Mouse (Mus musculus) macrophage (primary cell): ENCODE data around the gene Top3b. TPM values are rescaled to one million over a fixed set of nuclear protein-coding genes. Genes with fewer than 3 reads are reported as not detected.

Experiments
- H3K27ac ChIP-seq: fragments of 350-480 bp; formaldehyde crosslinking; 2 replicates; pipeline ENCODE4 v1.9.0; 2021
- H3K36me3 ChIP-seq: fragments of 350-480 bp; formaldehyde crosslinking; 2 replicates; pipeline ENCODE4 v1.9.0; 2021; ENCODE audit errors: inconsistent target
- H3K4me3 ChIP-seq: fragments of 350-480 bp; formaldehyde crosslinking; 2 replicates; pipeline ENCODE4 v1.9.0; 2021; ENCODE audit errors: inconsistent target
- H3K79me2 ChIP-seq: fragments of 350-480 bp; formaldehyde crosslinking; 2 replicates; pipeline ENCODE4 v1.9.0; 2021; ENCODE audit errors: inconsistent target
- WGBS: methylation state at CpG from one replicate; pipeline ENCODE4 v1.1.7; 2026; ENCODE audit warnings: inconsistent platforms; ENCODE audit not compliant: missing documents; 5-methylcytosine and 5-hydroxymethylcytosine counted together
- polyA plus RNA-seq: library from polyadenylated mRNA; stranded (reverse); fragments of 250-400 nt; gene quantifications from 3 replicates; pipeline ENCODE4 v1.2.4, GENCODE M21; 2018; ENCODE audit warnings: inconsistent platforms

The Top3b gene
- polyA plus RNA-seq, 1 experiment from 2014 or later, result 29.6 TPM

DNA sequence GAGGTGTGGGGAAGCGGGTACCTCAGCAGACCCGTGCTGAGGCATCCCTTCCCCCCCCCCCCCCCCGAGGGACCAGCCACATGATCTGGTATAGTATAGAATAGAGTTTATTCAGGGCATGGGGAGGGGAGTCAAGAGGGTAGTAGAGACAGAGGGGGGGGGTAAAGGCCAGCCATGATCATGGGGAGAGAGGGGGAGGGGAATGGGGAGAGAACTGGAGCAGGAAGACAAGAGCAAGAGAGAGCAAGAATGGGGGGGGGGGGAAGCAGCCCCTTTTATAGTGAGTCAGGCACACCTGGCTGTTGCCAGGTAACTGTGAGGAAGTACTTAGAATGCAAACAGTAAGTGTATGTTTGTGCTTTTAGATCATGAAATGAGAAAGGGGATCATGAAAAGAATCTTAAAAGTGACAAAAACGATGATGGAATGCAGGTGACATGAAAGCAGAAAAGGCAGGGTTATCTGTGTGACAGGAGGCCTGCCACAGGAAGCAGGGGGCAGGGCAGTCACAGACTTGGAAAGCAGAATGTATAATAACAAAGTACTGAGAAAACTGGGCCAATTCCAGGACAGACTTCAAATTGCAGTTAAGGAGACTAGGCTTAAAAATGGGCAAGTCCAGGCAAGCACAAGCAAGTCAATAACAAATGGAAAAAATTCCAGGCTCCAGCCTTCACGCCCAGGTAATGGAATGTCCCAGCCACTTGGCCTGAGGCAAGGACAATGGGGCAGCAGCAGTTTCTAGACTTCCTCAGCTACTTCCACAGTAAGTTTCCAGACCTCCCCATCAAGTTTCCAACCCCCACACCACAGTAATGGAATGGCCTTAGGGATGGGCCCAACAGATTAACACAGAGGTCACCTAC, 4.6 kb upstream of the Top3b start:
- no peak overlapping the region for H3K27ac ChIP-seq

DNA sequence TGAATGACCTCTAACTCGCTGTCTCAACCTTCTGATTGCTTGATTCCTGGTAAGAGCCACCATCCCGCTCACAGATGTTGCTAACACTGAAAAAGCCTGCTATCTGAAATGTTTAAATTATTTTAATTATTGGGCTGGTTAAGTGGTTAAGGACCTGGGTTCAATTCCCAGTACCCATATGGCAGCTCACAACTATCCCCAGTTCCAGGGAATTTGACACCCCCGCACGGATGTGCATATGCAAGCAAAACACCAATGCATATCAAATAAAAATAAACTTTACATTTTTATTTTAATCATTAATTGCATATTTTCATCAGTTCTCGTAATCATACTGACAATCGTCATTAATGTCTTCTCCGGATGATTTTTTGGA, 307 bp upstream of the Top3b start:
- 39% methylated on average over 7 of the region's 7 CpGs for WGBS
- Histone ChIP-seq H3K79me2 (peaks cover 34% of the 10 kb centered on the region), H3K4me3 (peak overlapping the region; percentile 90), H3K36me3 (no peaks in the 10 kb centered on the region), H3K27ac (no peak overlapping the region)

More for the DNA sequence above, 4.6 kb upstream of the Top3b start:
- WGBS, result 28% methylated on average over 5 of the region's 5 CpGs
- Histone ChIP-seq H3K4me3 (no peak overlapping the region), H3K79me2 (no peaks in the 10 kb centered on the region; the same call in 1 of the 2 replicates), H3K36me3 (no peaks in the 10 kb centered on the region)

DNA sequence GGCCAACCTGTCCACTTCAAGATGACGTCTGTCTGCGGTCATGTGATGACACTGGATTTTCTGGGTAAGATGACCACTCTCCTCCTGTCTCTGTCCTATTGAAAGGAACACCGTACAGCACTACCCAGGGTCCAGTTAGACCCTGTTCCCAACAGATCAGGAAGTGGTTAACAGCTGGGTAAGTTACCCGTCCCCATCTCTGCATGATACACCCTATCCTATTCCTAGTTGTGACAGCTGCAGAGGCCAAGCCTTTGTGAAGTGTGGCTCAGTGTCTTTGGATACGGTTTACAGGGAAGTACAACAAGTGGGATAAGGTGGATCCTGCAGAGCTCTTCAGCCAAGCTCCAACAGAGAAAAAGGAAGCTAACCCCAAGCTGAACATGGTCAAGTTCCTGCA, 8.5 kb downstream of the Top3b start:
- Histone ChIP-seq H3K27ac (no peak overlapping the region), H3K4me3 (no peak overlapping the region), H3K36me3 (peaks cover 79% of the 10 kb centered on the region), H3K79me2 (peaks cover 3% of the 10 kb centered on the region; the same call in 1 of the 2 replicates)
- 75% methylated on average over 5 of the region's 5 CpGs for WGBS

DNA sequence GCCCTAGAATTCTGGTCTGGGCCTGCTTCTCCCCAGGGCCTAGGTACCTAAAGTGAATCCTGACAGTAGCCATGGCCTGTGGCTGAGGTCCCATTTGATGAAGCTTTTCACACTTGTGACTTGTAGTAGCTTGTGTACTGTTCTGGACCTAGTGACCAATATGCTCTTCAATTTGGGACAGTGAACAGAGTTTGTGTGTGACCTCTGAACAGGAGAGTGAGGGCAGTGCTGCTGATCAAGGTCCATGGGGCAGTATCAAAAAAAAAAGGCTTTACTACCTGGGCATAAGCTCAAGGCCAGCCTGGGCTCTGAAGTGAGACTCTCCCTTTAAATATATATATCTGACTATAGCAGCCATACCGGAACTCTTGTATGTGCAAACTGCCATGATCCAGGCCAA, 17.8 kb downstream of the Top3b start:
- 100% methylated on average over 1 of the region's 1 CpGs for WGBS
- no peak overlapping the region for H3K27ac ChIP-seq
- H3K79me2 ChIP-seq, result no peaks in the 10 kb centered on the region
- no peak overlapping the region for H3K4me3 ChIP-seq
- peaks cover 95% of the 10 kb centered on the region for H3K36me3 ChIP-seq

DNA sequence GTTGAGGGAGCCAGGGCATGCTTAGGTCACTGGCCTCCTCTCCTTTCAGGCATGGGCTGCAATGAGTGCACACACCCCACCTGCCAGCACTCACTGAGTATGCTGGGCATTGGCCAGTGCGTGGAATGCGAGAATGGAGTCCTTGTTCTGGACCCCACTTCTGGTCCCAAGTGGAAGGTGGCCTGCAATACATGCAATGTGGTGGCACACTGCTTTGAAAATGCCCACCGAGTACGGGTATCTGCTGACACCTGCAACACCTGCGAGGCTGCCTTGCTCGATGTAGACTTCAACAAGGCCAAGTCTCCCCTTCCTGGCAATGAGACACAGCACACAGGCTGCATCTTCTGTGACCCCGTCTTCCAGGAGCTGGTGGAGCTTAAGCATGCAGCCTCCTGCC, 21.8 kb downstream of the Top3b start:
- 96% methylated on average over 7 of the region's 7 CpGs for WGBS
- Histone ChIP-seq H3K36me3 (peaks cover 56% of the 10 kb centered on the region), H3K27ac (no peak overlapping the region), H3K4me3 (no peak overlapping the region), H3K79me2 (no peaks in the 10 kb centered on the region)

DNA sequence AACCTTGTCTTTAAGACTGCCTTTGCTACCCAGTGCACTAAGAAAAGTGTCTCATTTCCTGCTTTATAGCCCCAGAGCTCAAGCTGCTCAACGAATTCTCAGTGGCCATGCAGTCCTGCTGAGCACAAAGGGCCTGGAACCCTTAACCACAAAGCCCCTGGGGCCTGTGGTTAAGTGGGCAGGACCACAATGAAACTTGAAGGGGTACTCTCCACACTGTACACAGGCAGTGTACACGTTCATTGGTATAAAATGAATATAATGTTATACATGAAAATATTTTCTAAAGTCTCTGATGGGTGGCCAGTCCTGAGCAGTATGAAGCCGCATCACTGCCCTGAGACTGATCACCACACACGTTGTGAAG, 25.5 kb downstream of the Top3b start:
- no peak overlapping the region for H3K27ac ChIP-seq
- H3K36me3 ChIP-seq, result peaks cover 20% of the 10 kb centered on the region
- H3K4me3 ChIP-seq, result no peak overlapping the region
- 9% methylated on average over 4 of the region's 4 CpGs for WGBS
- H3K79me2 ChIP-seq, result no peaks in the 10 kb centered on the region

DNA sequence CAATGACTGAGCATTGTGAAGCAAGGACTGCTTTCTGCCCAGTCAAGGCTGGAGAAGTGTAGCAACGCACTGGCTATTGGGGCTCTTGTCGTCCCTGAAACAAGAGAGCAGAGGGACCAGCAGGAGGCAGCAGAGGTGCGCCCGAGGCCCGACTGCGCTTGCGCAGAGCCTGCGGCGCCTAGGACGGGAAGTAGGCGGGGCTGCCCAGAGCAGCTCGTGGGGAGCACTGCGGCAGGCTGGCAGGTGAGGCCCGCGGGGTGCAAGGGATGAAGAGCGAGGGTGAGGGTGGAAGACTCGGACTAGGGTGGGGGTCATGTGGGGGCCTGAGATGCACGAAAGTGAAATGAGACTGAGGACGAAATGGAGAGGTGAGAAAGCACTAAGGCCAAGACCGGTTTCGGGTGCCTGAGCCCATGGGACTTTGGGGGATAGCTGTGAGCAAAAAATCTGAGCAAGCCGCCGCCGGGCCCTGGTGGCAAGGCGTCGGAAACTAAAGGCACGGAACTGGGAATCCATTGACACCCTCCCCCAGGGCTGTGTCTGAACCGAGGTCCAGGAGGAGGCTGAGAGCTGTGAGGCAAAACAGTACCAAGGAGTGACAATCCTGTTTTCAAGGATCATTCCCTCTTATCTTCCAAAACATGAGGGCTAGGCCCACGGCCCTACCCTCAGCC, 26.0 kb downstream of the Top3b start, which contains the start of gene Ppm1f:
Gene Ppm1f (plus strand): TSS at position 88 of the 674 bp plus-strand sequence.
- 0% methylated on average over 29 of the region's 29 CpGs for WGBS
- Histone ChIP-seq H3K36me3 (peaks cover 14% of the 10 kb centered on the region; the same call in 1 of the 2 replicates), H3K27ac (no peak within 1 kb of the TSS; the same call in 1 of the 2 replicates), H3K4me3 (peak within 1 kb of the TSS; percentile 70), H3K79me2 (no peaks in the 10 kb centered on the region)

DNA sequence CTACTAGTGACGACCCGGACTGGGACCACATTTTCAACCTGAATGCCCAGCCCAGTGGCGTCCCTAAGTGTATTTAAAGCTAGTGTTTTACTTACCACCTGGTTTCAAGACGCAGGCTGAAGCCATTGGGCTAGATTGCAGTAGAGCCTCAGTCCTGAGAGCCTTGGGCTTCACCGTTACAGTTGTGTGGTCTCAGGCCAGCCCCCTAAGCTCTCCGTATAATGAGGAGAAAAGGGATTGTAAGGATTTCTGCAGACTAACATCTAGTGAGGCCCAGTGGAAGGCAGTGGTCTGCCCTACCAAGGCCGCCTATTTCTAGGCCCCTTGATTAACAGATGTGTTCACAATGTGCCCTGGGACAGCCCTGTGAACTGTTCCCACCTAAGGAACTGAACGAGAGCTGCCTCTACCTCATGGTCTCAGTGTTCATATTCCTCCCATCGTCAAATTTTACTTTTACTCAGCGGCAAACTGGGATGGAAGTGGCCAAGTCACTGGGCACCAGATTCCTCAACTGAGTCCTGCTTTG, 26.6 kb downstream of the Top3b start:
- H3K79me2 ChIP-seq, result no peaks in the 10 kb centered on the region
- peaks cover 8% of the 10 kb centered on the region; the same call in 1 of the 2 replicates for H3K36me3 ChIP-seq
- 28% methylated on average over 10 of the region's 10 CpGs for WGBS
- peak overlapping the region; percentile 70 for H3K4me3 ChIP-seq
- H3K27ac ChIP-seq, result no peak overlapping the region

DNA sequence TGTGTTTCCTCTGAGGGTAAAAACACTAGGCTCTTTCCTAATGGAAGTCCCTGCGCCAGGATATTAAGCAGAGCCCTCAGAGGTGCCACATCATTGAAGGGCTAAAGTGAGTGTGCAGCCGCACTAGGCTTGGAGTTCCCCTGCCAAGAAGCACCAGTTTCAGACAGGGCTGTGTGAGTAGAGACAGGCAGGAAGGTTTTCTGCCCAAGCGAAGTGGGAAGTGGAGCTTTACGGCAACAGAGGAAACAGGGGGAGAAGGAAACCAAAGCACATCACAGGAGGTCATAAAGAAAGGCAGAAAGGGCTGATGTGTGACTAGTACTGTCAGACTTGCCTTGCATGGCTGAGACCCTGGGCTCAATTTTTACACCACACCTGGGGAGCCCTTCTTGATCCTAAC, 31.8 kb downstream of the Top3b start:
- WGBS, result 15% methylated on average over 4 of the region's 4 CpGs
- H3K4me3 ChIP-seq, result no peak overlapping the region
- no peaks in the 10 kb centered on the region; the same call in 1 of the 2 replicates for H3K36me3 ChIP-seq
- H3K79me2 ChIP-seq, result no peaks in the 10 kb centered on the region
- H3K27ac ChIP-seq, result no peak overlapping the region

DNA sequence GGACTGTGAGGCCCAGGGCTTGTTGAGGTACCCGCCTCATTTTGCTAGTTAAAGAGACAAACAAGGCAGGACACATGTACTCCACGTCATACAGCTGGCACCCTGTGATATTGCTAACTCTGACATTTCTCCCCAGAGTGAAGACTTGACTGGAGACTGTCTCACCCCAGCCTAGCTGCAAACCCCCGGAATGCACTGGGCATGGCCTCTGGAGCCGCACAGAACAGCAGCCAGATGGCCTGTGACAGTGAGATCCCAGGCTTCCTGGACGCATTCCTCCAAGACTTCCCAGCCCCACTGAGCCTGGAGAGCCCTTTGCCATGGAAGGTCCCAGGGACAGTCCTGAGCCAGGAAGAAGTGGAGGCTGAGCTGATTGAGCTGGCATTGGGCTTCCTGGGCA, 32.7 kb downstream of the Top3b start:
- 93% methylated on average over 5 of the region's 5 CpGs for WGBS
- no peak overlapping the region for H3K27ac ChIP-seq
- no peaks in the 10 kb centered on the region; the same call in 1 of the 2 replicates for H3K36me3 ChIP-seq
- no peak overlapping the region for H3K4me3 ChIP-seq
- H3K79me2 ChIP-seq, result no peaks in the 10 kb centered on the region

DNA sequence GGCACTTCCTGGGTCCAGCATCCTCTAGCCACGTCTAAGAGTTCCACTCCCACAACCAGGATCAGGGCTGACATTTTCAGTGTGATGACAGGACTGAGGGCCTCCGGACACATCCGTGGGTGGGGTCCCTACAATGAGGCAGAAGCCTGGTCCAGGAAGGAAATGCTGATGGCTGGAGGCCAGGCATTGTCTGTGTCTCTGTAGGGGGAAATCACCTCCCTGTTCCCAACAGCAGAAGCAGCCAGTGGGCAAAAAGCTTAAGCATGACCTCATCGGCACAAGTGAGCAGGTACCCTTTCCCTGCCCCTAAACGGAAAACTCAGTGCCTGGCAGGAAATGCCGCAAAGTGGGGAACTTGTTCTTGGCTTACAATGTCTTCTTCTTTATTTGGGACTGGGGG, 37.3 kb downstream of the Top3b start:
- H3K4me3 ChIP-seq, result no peak overlapping the region
- H3K27ac ChIP-seq, result no peak overlapping the region
- H3K79me2 ChIP-seq, result no peaks in the 10 kb centered on the region
- H3K36me3 ChIP-seq, result peaks cover 6% of the 10 kb centered on the region; the same call in 1 of the 2 replicates
- 41% methylated on average over 6 of the region's 6 CpGs for WGBS

DNA sequence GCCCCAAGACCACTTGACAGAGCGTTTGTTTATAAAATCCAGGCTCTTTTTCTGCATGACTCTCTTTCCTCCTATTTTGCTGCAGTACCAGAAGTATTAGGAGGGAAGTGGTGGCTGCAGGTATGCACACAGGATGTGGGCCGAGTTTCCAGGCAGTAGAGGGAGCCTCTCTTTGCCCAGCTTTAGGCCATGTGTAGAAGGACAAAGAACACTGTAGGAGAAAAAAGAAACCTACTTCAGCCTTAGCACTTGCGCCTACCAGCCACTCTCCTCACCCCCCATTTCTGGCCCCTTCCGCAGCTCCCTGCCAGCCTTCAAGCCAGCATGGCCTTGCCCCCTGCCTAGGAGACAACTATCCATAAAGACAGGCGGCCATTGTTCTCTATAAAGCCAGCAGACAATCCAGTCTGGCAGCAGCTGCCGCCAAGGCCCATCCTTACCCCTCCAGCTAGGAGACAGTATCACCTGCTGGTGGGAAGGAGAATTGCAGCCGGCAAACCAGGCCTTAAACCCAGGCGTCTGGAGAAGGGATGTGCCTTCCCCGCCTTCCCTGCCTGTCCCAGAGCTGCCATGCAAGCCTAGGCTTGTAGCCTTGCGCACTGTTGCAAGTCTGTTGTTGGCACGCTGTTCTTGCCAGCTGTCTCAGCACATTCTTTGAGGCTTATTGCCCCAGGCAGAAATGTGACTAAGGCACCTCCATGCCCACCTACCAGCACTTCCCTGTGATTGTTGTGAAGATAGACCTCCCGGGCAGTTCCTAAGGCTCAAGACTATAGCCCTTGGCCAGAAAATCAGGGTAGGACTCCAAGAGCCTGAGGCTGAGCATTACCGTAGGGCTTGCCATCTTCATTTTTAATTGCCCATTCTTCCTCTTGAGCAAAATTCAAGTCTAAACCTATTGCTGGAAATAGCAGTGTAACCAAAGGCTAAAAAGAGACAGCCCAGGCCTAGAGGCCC, 41.4 kb downstream of the Top3b start:
- Histone ChIP-seq H3K4me3 (no peak overlapping the region), H3K36me3 (peaks cover 17% of the 10 kb centered on the region; the same call in 1 of the 2 replicates), H3K27ac (no peak overlapping the region), H3K79me2 (no peaks in the 10 kb centered on the region)
- WGBS, result 58% methylated on average over 13 of the region's 13 CpGs

DNA sequence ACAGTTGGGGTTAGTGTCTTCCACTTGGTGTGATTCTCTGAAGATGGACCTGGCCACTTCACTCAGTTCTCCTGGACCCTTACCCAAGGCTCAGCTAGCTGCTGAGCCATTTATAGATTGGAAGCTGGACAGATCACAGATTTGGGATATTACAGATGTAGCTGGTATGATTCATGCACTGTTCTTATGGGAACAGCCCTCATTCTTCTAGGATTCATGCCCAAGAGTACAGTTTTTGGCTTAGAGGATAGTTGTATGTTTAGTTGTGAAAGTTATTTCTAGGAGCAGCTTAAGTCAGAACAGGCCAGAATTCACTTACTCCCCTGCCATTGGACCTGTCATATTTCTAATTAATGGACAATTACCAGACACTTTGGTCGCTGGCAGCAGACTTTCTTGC, 42.9 kb downstream of the Top3b start:
- no peaks in the 10 kb centered on the region for H3K79me2 ChIP-seq
- peaks cover 30% of the 10 kb centered on the region; the same call in 1 of the 2 replicates for H3K36me3 ChIP-seq
- H3K27ac ChIP-seq, result no peak overlapping the region
- H3K4me3 ChIP-seq, result no peak overlapping the region
- WGBS, result 83% methylated on average over 1 of the region's 1 CpGs
